Mouse (Mus musculus): Measurements from ENCODE around the gene Arhgef16.

DNA sequence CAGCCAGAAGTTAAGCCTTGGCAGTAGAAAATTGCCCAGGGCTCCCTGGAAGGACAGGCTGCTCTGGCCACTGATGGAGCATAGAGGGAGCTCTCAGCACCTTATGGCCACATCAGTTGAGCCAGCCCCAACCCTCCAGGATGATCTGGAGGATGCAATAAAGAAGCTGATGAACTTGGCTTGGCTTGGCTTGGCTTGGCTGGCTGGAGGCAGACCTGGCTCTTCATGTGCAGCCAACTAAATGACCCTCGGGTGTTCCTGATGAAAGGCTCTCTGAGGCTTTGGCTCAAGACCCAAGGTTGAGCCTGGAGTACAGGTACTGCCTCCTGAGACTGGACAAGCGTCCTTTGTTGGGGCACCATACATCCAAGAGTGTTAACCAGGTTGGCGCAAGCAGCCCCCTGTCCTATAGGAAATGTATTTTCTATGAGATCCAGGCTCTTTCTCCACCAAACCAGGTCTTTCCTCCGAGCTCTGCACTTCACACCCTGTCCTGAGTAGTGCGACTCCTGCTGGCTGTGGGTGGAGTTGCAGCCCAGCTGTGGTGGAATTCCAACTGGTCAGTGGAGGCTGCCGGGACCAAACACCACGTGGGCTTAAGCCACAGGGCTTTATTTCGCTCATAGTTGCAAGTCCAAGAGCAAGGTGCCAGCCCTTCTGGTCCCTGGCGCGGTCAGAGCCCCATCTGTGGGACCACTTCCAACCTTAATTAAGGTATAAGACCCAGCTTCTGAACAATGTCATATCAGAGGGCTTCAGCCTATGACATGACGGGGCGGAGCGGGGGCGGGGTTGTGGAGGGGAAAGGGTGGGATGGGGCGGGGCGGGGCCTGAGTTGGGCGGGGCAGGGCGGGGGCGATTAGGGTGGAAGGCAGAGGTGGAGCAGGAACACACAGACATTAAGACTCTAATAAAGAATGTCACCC lies 55.1 kb downstream of the Arhgef16 start:
- TF ChIP-seq POLR2A (IDR thresholded peaks at IDR 0.05; ENCODE audit: control insufficient read depth, extremely low read depth, insufficient read depth, low read length, poor library complexity) (no peak), CTCF (IDR thresholded peaks at IDR 0.05; ENCODE audit: borderline replicate concordance, control insufficient read depth, extremely low read depth, insufficient read depth, low read length, poor library complexity) (peak; percentile 94)
